Mouse (Mus musculus): ENCODE data around the gene Anapc15. TPM values are rescaled to one million over a fixed set of nuclear protein-coding genes. Genes with fewer than 3 reads are reported as not detected.
A peak's percentile ranks its signal among the peaks of the same experiment; 100 is the strongest.

Anapc15 gene
- 77.1 and 103 TPM in 2 replicates for polyA plus RNA-seq (2012; rRNA removed)

DNA sequence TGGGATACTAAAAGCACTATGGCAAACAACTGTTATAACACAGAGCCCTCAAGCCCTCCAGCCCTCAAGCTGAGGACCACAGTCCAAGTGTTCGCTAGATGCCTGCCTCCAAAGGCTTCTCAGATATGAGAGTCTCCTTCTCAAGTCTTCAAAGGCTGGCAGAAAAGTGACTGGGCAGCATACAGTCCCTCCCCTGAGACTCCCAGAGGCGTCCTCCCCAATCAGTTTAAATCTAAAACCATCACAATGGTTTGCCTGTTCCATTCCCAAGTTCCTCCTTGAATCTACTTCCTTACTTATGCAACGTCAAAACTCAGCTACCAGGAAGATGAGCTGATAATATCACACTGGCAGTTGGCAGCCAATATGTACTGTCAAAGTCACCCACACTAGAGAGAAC, at the start of gene Anapc15:
Gene Anapc15 (plus strand): TSS at position 301 of the 400 bp plus-strand sequence.
- WGBS, result 65% methylated on average over 3 of the region's 3 CpGs
- H3K4me3 ChIP-seq (ENCODE audit: control insufficient read depth, insufficient read depth, low read length), result no peak within 1 kb of the TSS

DNA sequence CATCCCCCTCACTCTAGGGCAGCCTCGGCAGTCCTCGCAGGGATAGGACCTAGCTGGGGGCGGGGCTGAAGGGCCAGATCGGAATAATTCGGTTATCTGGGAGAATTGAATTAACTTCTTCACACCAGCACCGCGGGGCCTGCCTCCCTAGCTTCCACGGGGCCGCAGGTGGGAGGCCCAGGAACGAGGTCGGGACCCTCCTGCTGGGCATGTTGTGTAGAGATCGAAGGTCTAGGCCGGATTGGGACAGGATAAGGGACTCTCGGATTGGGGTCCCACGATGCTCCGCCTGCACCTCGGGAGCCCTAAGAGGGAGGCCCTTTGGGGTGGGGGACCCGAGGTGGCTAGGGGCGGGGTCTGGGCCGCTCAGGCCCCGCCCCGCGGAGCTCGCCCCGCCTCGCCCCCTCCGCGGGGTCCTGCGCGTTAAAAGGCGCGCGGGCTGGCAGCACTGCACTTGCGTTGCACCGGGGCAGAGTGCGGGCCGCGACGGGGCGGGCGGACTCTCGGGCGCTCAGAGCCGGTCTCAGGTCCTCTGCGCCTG, 45.6 kb upstream of the Anapc15 start, which contains the start of gene Phox2a:
Gene Phox2a (plus strand): TSS at position 453 of the 541 bp plus-strand sequence.
- no peak within 1 kb of the TSS for H3K4me3 ChIP-seq (ENCODE audit: control insufficient read depth, insufficient read depth, low read length)
- 8% methylated on average over 44 of the region's 45 CpGs for WGBS
- no peak within 1 kb of the TSS for H3K27ac ChIP-seq (ENCODE audit: control insufficient read depth, insufficient read depth, low read length)
- H3K27me3 ChIP-seq (ENCODE audit: control insufficient read depth, insufficient read depth, low read length), result peaks cover 31% of the 10 kb centered on the region
- H3K4me1 ChIP-seq (replicated peaks; ENCODE audit: control insufficient read depth, insufficient read depth, low read length), result peaks cover 13% of the 10 kb centered on the region
- no peaks in the 10 kb centered on the region for H3K36me3 ChIP-seq (ENCODE audit: control insufficient read depth, insufficient read depth, low read length)
- TF ChIP-seq CTCF (IDR thresholded peaks at IDR 0.05; ENCODE audit: borderline replicate concordance, control insufficient read depth, extremely low read depth, insufficient read depth, low read length, poor library complexity), result no peak
- TF ChIP-seq POLR2A (IDR thresholded peaks at IDR 0.05; ENCODE audit: control insufficient read depth, extremely low read depth, insufficient read depth, low read length, poor library complexity), result no peak
- no peak for DNase-seq

More for the DNA sequence above, at the start of gene Anapc15:
- TF ChIP-seq CTCF (IDR thresholded peaks at IDR 0.05; ENCODE audit: borderline replicate concordance, control insufficient read depth, extremely low read depth, insufficient read depth, low read length, poor library complexity) (no peak), POLR2A (IDR thresholded peaks at IDR 0.05; ENCODE audit: control insufficient read depth, extremely low read depth, insufficient read depth, low read length, poor library complexity) (no peak)
- Histone ChIP-seq H3K4me1 (replicated peaks; ENCODE audit: control insufficient read depth, insufficient read depth, low read length) (0 out of 2 replicates have a peak, but pooled peaks cover 1% of the 10 kb centered on the region), H3K27me3 (ENCODE audit: control insufficient read depth, insufficient read depth, low read length) (no peaks in the 10 kb centered on the region), H3K36me3 (ENCODE audit: control insufficient read depth, insufficient read depth, low read length) (no peaks in the 10 kb centered on the region), H3K27ac (ENCODE audit: control insufficient read depth, insufficient read depth, low read length) (no peak within 1 kb of the TSS)
- no peak for DNase-seq

- H3K4me3 ChIP-seq (ENCODE audit: control insufficient read depth, insufficient read depth, low read length), result no peak overlapping the region
- no peaks in the 10 kb centered on the region for H3K36me3 ChIP-seq (ENCODE audit: control insufficient read depth, insufficient read depth, low read length)
- TF ChIP-seq CTCF (IDR thresholded peaks at IDR 0.05; ENCODE audit: borderline replicate concordance, control insufficient read depth, extremely low read depth, insufficient read depth, low read length, poor library complexity), result no peak
- no peak for TF ChIP-seq POLR2A (IDR thresholded peaks at IDR 0.05; ENCODE audit: control insufficient read depth, extremely low read depth, insufficient read depth, low read length, poor library complexity)
- DNase-seq, result no peak
- H3K4me1 ChIP-seq (replicated peaks; ENCODE audit: control insufficient read depth, insufficient read depth, low read length), result peaks cover 13% of the 10 kb centered on the region
- H3K27ac ChIP-seq (ENCODE audit: control insufficient read depth, insufficient read depth, low read length), result no peak overlapping the region
- H3K27me3 ChIP-seq (ENCODE audit: control insufficient read depth, insufficient read depth, low read length), result peaks cover 31% of the 10 kb centered on the region
- WGBS, result 4% methylated on average over 35 of the region's 35 CpGs
Measured at GRCm38 (mm10) chr7:101820295-101821030, 43.1 kb upstream of the Anapc15 start.

DNA sequence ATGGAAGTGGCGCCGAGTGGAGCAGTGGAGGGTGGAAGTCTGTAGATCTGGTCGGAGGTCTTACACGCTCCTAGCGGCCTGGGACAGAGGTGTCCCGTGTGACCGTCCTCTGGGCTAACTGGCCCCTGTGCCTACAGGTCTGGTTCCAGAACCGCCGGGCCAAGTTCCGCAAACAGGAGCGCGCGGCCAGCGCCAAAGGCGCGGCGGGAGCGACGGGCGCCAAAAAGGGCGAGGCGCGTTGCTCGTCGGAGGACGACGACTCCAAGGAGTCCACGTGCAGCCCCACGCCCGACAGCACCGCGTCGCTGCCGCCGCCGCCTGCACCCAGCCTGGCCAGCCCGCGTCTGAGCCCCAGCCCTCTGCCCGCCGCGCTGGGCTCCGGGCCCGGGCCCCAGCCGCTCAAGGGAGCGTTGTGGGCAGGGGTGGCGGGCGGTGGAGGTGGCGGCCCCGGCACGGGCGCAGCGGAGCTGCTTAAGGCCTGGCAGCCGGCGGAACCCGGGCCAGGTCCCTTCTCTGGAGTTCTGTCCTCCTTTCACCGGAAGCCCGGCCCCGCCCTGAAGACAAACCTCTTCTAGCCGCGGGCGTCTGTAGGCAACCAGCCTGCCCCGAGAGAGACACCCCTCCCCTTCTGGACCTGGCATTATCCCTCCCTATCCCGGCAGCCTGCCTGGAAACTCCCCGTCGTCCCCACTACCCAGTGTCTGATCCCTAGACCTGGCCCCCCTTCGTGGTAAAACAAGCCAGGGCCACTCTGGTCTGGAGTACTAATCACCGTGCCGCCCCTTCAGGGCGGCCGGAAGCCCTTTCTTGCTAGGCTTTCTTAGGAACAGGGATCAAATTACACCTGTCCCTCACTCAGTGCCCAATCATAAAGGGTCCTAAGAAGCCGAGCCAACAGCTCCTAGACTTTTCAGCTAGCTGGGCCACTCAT, 41.7 kb upstream of the Anapc15 start:
- peaks cover 31% of the 10 kb centered on the region for H3K27me3 ChIP-seq (ENCODE audit: control insufficient read depth, insufficient read depth, low read length)
- peak; percentile 23 for DNase-seq
- H3K27ac ChIP-seq (ENCODE audit: control insufficient read depth, insufficient read depth, low read length), result no peak overlapping the region
- H3K4me3 ChIP-seq (ENCODE audit: control insufficient read depth, insufficient read depth, low read length), result peak overlapping the region; percentile 34
- H3K36me3 ChIP-seq (ENCODE audit: control insufficient read depth, insufficient read depth, low read length), result no peaks in the 10 kb centered on the region
- H3K4me1 ChIP-seq (replicated peaks; ENCODE audit: control insufficient read depth, insufficient read depth, low read length), result peaks cover 13% of the 10 kb centered on the region
- WGBS, result 2% methylated on average over 71 of the region's 71 CpGs
- no peak for TF ChIP-seq POLR2A (IDR thresholded peaks at IDR 0.05; ENCODE audit: control insufficient read depth, extremely low read depth, insufficient read depth, low read length, poor library complexity)
- TF ChIP-seq CTCF (IDR thresholded peaks at IDR 0.05; ENCODE audit: borderline replicate concordance, control insufficient read depth, extremely low read depth, insufficient read depth, low read length, poor library complexity), result no peak

GRCm38 (mm10) chr7:101822836-101823757, 40.4 kb upstream of the Anapc15 start:
- Histone ChIP-seq H3K27me3 (ENCODE audit: control insufficient read depth, insufficient read depth, low read length) (peaks cover 21% of the 10 kb centered on the region; the same call in 1 of the 2 replicates), H3K4me1 (replicated peaks; ENCODE audit: control insufficient read depth, insufficient read depth, low read length) (peaks cover 13% of the 10 kb centered on the region), H3K36me3 (ENCODE audit: control insufficient read depth, insufficient read depth, low read length) (no peaks in the 10 kb centered on the region), H3K4me3 (ENCODE audit: control insufficient read depth, insufficient read depth, low read length) (no peak overlapping the region), H3K27ac (ENCODE audit: control insufficient read depth, insufficient read depth, low read length) (no peak overlapping the region)
- WGBS, result 73% methylated on average over 32 of the region's 32 CpGs
- no peak for TF ChIP-seq CTCF (IDR thresholded peaks at IDR 0.05; ENCODE audit: borderline replicate concordance, control insufficient read depth, extremely low read depth, insufficient read depth, low read length, poor library complexity)
- DNase-seq, result no peak

Data from thymus, adult 2 months (tissue).